Mouse (Mus musculus): ENCODE results near the gene Nprl2. TPM values are rescaled to one million over a fixed set of nuclear protein-coding genes. Genes with fewer than 3 reads are reported as not detected.
A peak's percentile ranks its signal among the peaks of the same experiment; 100 is the strongest.

Nprl2 gene
- total RNA-seq, 2 experiments from 2014 or later = 44.2 to 45.2 TPM

DNA sequence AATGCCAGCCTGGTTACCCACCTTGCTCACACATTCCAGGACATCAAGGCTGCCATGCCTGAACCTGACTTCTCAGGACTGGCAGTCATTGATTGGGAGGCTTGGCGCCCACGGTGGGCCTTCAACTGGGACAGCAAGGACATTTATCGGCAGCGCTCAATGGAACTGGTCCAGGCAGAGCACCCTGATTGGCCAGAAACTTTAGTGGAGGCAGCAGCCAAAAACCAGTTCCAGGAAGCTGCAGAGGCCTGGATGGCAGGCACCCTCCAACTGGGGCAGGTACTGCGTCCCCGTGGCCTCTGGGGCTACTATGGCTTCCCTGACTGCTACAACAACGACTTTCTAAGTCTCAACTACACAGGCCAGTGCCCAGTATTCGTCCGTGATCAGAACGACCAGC, 35.8 kb downstream of the Nprl2 start:
- peak overlapping the region; percentile 15; the same call in 1 of the 2 replicates for H3K27ac ChIP-seq
- no peak overlapping the region for H3K4me3 ChIP-seq
- no peak for DNase-seq (ENCODE audit: low spot score in 2 of 2)
- TF ChIP-seq CTCF (conservative IDR thresholded peaks at IDR 0.05) = no peak

DNA sequence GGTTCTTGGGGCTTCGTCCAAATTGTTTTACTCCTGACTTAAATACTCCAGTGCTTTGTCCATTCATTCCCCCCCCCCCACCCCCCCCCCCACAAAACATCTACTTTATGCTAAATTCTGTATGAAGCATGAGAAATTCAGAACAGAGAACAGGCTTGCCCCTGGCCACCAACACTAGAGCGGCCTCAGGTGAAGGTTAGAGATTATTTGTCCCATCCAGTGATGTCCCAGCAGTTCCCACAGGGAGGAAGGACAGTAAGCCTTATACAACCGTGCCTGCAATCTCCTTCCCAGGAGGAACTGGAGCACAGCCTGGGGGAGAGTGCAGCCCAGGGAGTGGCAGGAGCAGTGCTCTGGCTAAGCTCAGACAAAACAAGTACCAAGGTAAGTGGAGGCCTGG, 36.6 kb downstream of the Nprl2 start, which contains the start of gene Naa80:
Gene Naa80 (plus strand): TSS at position 301 of the 400 bp plus-strand sequence.
- DNase-seq (ENCODE audit: low spot score in 2 of 2) = no peak
- no peak for TF ChIP-seq CTCF (conservative IDR thresholded peaks at IDR 0.05)
- Histone ChIP-seq H3K4me3 (no peak within 1 kb of the TSS), H3K27ac (peak within 1 kb of the TSS; percentile 92)

- peak in 1 of 2 experiments; percentile 33 for DNase-seq (ENCODE audit: low spot score in 2 of 2)
- H3K27ac ChIP-seq = peak overlapping the region; percentile 92
- no peak for TF ChIP-seq CTCF (conservative IDR thresholded peaks at IDR 0.05)
- H3K4me3 ChIP-seq = no peak overlapping the region
Observed at GRCm38 (mm10) chr9:107579023-107579900, 37.2 kb downstream of the Nprl2 start.

- H3K4me3 ChIP-seq = peak within 1 kb of the TSS; percentile 72
- no peak for TF ChIP-seq CTCF (conservative IDR thresholded peaks at IDR 0.05)
- H3K27ac ChIP-seq = peak within 1 kb of the TSS; percentile 92
- DNase-seq (ENCODE audit: low spot score in 2 of 2) = peak; percentile 85 to 93
Observed at GRCm38 (mm10) chr9:107580501-107581317, 38.7 kb downstream of the Nprl2 start, which contains the start of gene Hyal3. Gene Hyal3 (plus strand): TSS chr9:107580818.

- TF ChIP-seq CTCF (conservative IDR thresholded peaks at IDR 0.05) = no peak
- Histone ChIP-seq H3K27ac (no peak overlapping the region), H3K4me3 (peak overlapping the region; percentile 72; the same call in 1 of the 2 replicates)
- DNase-seq (ENCODE audit: low spot score in 2 of 2) = no peak
Observed at GRCm38 (mm10) chr9:107581584-107581983, 39.6 kb downstream of the Nprl2 start.

DNA sequence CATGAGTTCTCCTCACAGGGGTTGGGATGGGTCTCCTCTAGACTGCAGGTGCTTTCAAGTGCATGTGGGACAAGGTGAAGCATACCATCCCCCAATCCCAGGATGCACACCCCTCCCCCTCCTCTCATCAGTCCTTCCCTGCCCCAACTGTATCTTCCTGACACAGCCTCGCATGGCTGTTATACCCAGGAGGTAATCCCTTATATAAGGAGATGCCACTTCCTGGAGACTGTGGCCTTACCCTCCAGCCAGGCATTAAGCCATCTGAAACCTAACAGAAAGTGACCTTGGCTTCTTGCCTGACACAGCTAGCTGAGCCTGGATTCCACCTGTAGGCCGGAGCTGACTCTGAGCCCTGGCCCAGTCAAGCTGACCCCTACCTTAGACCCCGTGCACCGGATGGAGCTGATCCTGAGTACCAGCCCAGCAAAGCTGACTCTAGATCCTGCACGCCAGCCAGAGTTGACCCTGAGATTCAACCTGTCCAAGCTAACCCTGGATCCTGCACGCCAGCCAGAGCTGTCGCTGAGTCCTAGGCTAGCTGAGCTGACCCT, 40.6 kb downstream of the Nprl2 start:
- no peak for DNase-seq (ENCODE audit: low spot score in 2 of 2)
- no peak for TF ChIP-seq CTCF (conservative IDR thresholded peaks at IDR 0.05)
- no peak overlapping the region for H3K27ac ChIP-seq
- H3K4me3 ChIP-seq = no peak overlapping the region

GRCm38 (mm10) chr9:107583174-107583573, 41.1 kb downstream of the Nprl2 start:
- TF ChIP-seq CTCF (conservative IDR thresholded peaks at IDR 0.05) = no peak
- no peak overlapping the region for H3K4me3 ChIP-seq
- DNase-seq (ENCODE audit: low spot score in 2 of 2) = no peak
- no peak overlapping the region for H3K27ac ChIP-seq

- H3K4me3 ChIP-seq = no peak overlapping the region
- no peak overlapping the region for H3K27ac ChIP-seq
- DNase-seq (ENCODE audit: low spot score in 2 of 2) = no peak
- no peak for TF ChIP-seq CTCF (conservative IDR thresholded peaks at IDR 0.05)
Observed at GRCm38 (mm10) chr9:107586504-107586903, 44.5 kb downstream of the Nprl2 start.

- no peak for TF ChIP-seq CTCF (conservative IDR thresholded peaks at IDR 0.05)
- H3K27ac ChIP-seq = peak within 1 kb of the TSS; percentile 76
- peak; percentile 95 to 99 for DNase-seq (ENCODE audit: low spot score in 2 of 2)
- peak within 1 kb of the TSS; percentile 74 for H3K4me3 ChIP-seq
Observed at GRCm38 (mm10) chr9:107586974-107587832, 45.2 kb downstream of the Nprl2 start, which contains the start of gene Ifrd2. Gene Ifrd2 (plus strand): TSS chr9:107587642.

DNA sequence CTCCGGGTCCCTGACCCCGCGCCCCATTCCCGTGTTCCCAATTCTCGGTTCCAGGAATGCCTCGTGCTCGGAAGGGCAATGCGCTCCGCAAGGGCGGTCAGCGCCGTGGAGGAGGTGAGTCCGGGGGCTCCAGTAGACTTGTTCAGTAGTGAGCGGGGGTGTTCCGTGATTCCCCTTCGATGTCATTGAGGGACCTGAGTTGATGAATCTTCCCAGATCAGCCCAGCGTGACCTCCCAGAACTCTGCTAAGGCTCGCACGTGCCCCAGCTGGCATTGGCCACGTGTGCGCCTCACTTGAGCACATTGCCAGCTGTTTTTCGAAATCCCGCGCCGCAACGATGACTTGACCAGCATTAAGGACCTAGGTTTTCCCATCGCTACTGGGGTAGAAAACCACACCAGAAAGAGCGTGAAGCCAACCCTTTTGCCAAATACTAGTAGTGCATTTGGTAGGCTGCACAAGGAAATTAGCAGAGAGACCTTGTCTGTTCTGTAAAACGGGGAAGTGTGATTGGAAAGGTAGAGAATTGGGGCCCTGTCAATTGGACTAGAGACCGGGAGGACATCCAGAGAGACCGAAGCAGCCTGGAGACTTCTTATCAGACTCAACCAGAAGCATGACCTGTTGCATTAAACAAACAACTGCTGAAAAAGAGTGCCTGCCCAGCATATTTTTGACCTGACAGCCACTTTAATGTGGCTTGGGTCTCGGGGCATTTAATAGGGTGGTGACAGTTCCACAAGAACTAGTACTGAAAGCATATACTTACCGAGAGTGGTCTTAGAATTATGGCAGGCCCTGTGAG, 46.0 kb downstream of the Nprl2 start:
- peak in 1 of 2 experiments; percentile 31 for DNase-seq (ENCODE audit: low spot score in 2 of 2)
- Histone ChIP-seq H3K27ac (peak overlapping the region; percentile 76), H3K4me3 (peak overlapping the region; percentile 74)
- no peak for TF ChIP-seq CTCF (conservative IDR thresholded peaks at IDR 0.05)
